ENCODE assay signal across 8 mouse cellular contexts in genomic region chr11:70351868-70352267, GRCm38 (mm10). TPM values are rescaled to one million over a fixed set of nuclear protein-coding genes. Genes with fewer than 3 reads are reported as not detected.
DNase-seq lines count a peak whose midpoint lies in the region; ATAC-seq and TF ChIP-seq lines count a peak whose summit lies in the region.

Gene Alox15 (minus strand): TSS chr11:70352031.

- H3K36me3 ChIP-seq in heart, embryonic 15.5 days: no peaks in the 10 kb centered on the region
- H3K36me3 ChIP-seq in liver, embryonic 15.5 days (replicated peaks): no peaks in the 10 kb centered on the region
- H3K36me3 ChIP-seq in small intestine, adult 2 months (ENCODE audit: control insufficient read depth, insufficient read depth, low read length): no peaks in the 10 kb centered on the region

- H3K27me3 ChIP-seq in heart, embryonic 15.5 days: peaks cover 74% of the 10 kb centered on the region
- peaks cover 80% of the 10 kb centered on the region for H3K27me3 ChIP-seq in liver, embryonic 15.5 days
- H3K27me3 ChIP-seq in small intestine, adult 2 months (ENCODE audit: control insufficient read depth, insufficient read depth, low read length): peaks cover 18% of the 10 kb centered on the region

- peak within 1 kb of the TSS; percentile 65 for H3K4me2 ChIP-seq in heart, embryonic 15.5 days
- H3K4me2 ChIP-seq in liver, embryonic 15.5 days: peak within 1 kb of the TSS; percentile 58

- WGBS in lung, adult 2 months: 1% methylated on average over 19 of the region's 19 CpGs
- under 1% methylated on average over 19 of the region's 19 CpGs for WGBS in heart, embryonic 15.5 days
- WGBS in liver, embryonic 15.5 days (ENCODE audit: insufficient replicate concordance): 0% methylated on average over 19 of the region's 19 CpGs
- whole genome bisulfite sequencing in small intestine, adult 2 months: 1% methylated on average over 19 of the region's 19 CpGs

- H3K9ac ChIP-seq in heart, embryonic 15.5 days: no peak within 1 kb of the TSS
- no peak within 1 kb of the TSS for H3K9ac ChIP-seq in liver, embryonic 15.5 days

- no peak within 1 kb of the TSS for H3K27ac ChIP-seq in heart, embryonic 15.5 days
- no peak within 1 kb of the TSS for H3K27ac ChIP-seq in liver, embryonic 15.5 days (replicated peaks)
- no peak within 1 kb of the TSS for H3K27ac ChIP-seq in small intestine, adult 2 months (ENCODE audit: insufficient read depth, low read depth, low read length)

- H3K9me3 ChIP-seq in heart, embryonic 15.5 days (replicated peaks): no peaks in the 10 kb centered on the region
- no peaks in the 10 kb centered on the region for H3K9me3 ChIP-seq in liver, embryonic 15.5 days (replicated peaks)

- no peak for TF ChIP-seq CTCF in lung, adult 2 months (IDR thresholded peaks at IDR 0.05; ENCODE audit: insufficient read depth, low read length)
- no peak for TF ChIP-seq CTCF in small intestine, adult 2 months (IDR thresholded peaks at IDR 0.05; ENCODE audit: extremely low read depth, insufficient read length, insufficient replicate concordance, low read depth, low read length)

- no peak for TF ChIP-seq POLR2A in lung, adult 2 months (IDR thresholded peaks at IDR 0.05; ENCODE audit: borderline replicate concordance, extremely low read depth, low read depth, low read length)
- no peak for TF ChIP-seq POLR2A in small intestine, adult 2 months (IDR thresholded peaks at IDR 0.05; ENCODE audit: low read depth, low read length)

- ATAC-seq in heart, embryonic 15.5 days (replicated peaks; ENCODE audit: insufficient number of reproducible peaks, insufficient read depth, low FRiP score, low read depth): no peak
- no peak for ATAC-seq in liver, embryonic 15.5 days (ENCODE audit: insufficient read depth)

- H3K4me1 ChIP-seq in lung, adult 2 months (ENCODE audit: control insufficient read depth, insufficient read depth, low read length): no peaks in the 10 kb centered on the region
- H3K4me1 ChIP-seq in heart, embryonic 15.5 days (replicated peaks): peaks cover 9% of the 10 kb centered on the region
- peaks cover 7% of the 10 kb centered on the region; the same call in 1 of the 2 replicates for H3K4me1 ChIP-seq in liver, embryonic 15.5 days (replicated peaks)
- no peaks in the 10 kb centered on the region for H3K4me1 ChIP-seq in small intestine, adult 2 months (ENCODE audit: control insufficient read depth, insufficient read depth, insufficient read length, low read length)

- no peak for DNase-seq in lung, adult 2 months
- DNase-seq in lung, postnatal 14 days: no peak
- DNase-seq in urinary bladder, adult 2 months (ENCODE audit: low spot score): no peak
- DNase-seq in natural killer cell, adult 2 months (ENCODE audit: low spot score in 2 of 2): no peak
- no peak for DNase-seq in testis, postnatal 10 days (ENCODE audit: low spot score)

- no peak within 1 kb of the TSS for H3K4me3 ChIP-seq in lung, adult 2 months (replicated peaks; ENCODE audit: extremely low read depth, low read depth, low read length)
- peak within 1 kb of the TSS; percentile 38 for H3K4me3 ChIP-seq in heart, embryonic 15.5 days
- H3K4me3 ChIP-seq in liver, embryonic 15.5 days (replicated peaks): peak within 1 kb of the TSS; percentile 29
- H3K4me3 ChIP-seq in small intestine, adult 2 months (ENCODE audit: low read depth, low read length): peak within 1 kb of the TSS; percentile 35; the same call in 1 of the 2 replicates

RNA-seq across cellular contexts. Expression of gene Alox15, which starts in this region (rescaled TPM):
- 4.2 and 14.2 TPM in 2 replicates for polyA plus RNA-seq in lung, adult 2 months (2012; rRNA removed)
- polyA plus RNA-seq in heart, embryonic 15.5 days (2015; fragmentation: Nextera tagmentation; extraction: Ambion mirVana): 0.23 and 0.58 TPM in 2 replicates
- polyA plus RNA-seq in liver, embryonic 15.5 days (2015; fragmentation: Nextera tagmentation; extraction: Ambion mirVana): 1.3 and 1.6 TPM in 2 replicates
- 3.2 and 8.7 TPM in 2 replicates for polyA plus RNA-seq in small intestine, adult 2 months (2012; rRNA removed)
- polyA plus RNA-seq in urinary bladder, adult 2 months (2012; rRNA removed): 0.80 and 1.3 TPM in 2 replicates
